Mouse (Mus musculus) thymus, postnatal 4 days (tissue): Measurements from ENCODE around the gene Celf5.

Experiments used
- DNase-seq: peaks from one replicate; pipeline ENCODE4 v3.0.0; 2021

The Celf5 gene

GRCm38 (mm10) chr10:81425236-81425850 is 57.2 kb downstream of the Celf5 start:
- DNase-seq, result peak; percentile 12

- DNase-seq, result peak; percentile 16
Measured at GRCm38 (mm10) chr10:81424246-81425051, 58.1 kb downstream of the Celf5 start.

DNA sequence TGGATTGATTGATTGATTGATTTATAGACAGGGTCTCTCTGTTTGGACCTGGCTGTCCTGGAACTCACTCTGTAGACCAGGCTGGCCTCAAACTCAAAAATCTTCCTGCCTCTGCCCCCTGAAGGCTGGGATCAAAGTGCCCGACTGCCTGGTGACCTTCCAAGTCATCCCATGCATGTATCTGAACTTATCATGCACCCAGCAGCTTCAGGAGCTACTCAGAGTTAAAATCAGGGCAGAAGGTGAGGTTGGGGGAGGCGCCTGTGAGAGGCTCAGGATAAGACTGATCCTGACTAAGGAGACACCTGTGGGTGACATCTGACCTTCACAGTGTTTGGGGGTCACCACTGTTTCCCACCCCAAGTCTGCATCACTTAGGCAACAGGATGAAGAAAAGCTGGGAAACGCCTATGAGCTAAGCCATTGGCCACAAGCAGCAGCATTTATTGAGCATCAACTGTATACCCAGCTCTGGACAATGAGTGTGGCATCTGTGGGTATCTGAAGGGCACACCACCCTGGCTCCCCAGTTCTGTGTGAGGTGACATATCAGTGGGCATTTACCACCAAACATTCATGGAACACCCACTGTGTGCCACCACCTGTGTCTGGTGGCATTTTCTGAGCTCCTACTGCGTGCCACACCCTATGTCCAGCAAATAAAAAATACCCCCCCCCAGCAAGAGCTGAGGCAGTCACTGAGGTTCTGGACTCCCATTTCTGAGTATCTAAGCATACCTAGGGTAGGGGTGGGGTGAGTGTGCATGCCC is 58.8 kb downstream of the Celf5 start:
- no peak for DNase-seq

GRCm38 (mm10) chr10:81422661-81423217 is 59.8 kb downstream of the Celf5 start:
- no peak for DNase-seq

DNA sequence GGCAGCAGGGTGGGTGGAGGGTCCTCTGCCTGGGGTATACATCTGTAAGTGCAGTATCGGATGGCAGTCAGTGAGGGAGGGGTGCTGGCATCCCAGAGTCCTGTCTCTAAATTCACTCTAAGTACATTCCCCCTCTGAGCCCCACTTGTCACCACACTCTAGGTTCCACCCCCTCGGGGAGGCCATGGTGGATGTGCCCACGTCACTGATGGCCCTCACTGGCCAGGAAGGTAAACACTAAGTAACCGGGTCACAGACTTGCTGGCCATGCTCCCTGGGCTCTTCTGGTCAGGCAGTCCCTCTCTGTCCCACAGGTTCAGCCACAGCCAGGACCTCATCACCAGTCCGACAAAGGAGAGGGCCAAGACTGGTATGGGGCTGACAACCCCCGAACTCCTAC is 60.3 kb downstream of the Celf5 start:
- peak; percentile 6 for DNase-seq

- no peak for DNase-seq
Measured at GRCm38 (mm10) chr10:81421797-81422100, 60.8 kb downstream of the Celf5 start.

GRCm38 (mm10) chr10:81421041-81421796 is 61.3 kb downstream of the Celf5 start:
- no peak for DNase-seq

GRCm38 (mm10) chr10:81420191-81420767 is 62.2 kb downstream of the Celf5 start:
- DNase-seq, result peak; percentile 4

GRCm38 (mm10) chr10:81419111-81419928 is 63.2 kb downstream of the Celf5 start:
- DNase-seq, result peak; percentile 5

DNA sequence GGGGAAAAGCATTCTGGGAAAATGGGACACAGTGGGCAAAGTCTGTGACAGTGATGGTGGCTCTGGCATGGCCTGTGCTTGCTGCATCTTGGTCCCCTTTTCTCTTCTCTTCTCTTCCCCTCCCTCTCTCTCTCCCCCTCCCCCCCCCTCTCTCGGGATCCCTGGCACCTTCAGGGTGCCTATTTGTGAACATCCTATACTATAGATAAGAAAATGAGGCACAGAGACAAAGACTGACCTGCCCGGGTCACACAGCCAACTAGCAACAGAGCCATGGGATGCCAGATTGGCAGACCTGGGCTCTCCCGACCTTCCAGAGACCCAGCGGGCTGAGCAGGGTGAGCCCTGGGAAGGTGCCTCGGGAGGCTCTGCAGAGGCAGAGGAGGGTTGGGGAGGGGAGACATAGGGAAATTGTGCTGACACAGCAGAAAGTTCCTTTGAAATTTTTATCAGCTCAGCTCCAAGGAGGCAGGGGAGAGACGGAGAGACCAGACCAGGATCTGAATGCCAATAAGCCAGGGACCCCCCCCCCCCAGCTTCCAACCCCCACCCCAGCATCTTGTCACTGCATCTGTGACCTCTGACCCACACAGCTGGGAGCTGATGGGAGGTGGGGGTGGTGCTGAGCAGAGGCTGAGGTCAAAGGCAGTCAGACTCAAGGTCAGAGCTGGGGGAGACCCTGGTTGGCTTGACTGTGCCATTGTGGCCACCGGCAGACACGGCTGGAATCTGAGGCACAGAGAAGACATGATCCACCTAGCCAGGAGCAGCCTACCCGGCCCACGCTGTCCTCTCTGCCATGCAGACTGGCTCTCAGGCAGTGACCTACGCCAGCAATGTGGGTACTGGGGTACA is 64.1 kb downstream of the Celf5 start:
- peak; percentile 6 for DNase-seq

DNA sequence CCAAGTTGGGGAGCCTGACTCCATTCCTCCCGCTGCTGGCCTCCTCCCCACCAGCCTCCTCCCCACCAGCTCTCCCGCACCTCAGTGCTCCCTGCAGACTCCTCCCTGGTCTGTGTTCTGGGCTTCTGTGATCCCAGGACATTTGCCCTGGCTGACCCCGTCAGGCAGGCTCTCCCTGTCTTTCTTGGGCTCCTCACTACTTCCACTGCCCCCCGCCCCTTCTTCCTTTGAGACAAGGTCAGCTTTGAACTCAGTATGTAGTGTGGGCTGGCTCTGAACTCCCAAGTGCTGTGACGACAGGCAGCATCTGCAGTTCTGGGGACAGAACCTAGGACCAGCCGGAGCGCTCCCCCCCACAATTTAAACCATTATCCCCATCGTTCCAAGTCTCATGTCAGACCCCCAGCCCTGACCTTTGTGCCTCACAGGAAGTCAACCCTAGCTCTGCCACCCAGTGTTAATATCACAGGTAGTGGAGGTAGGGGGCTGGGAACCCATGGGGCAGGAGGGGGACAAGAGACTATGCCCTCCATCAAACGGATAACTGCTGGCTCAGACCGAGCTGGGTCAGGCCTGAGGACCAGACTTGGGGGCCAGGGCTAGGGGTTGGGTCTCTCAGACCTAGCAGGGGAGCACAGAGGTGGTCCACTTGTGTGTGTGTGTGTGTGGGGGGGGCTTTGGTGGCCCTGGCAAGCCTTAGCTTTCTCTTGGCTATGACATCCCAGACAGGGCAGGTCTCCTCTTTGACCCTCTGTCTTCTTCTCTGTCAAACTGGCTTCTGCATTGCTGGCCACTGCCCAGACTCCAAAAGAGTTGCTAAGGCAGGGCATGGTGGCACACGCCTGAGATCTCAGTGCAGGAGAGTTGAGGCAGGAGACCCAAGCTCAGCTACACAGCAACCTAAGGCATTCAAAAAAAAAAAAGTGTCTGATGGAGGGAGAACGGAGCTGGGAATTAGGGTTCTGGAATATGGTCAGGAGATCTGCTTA is 65.0 kb downstream of the Celf5 start:
- no peak for DNase-seq

DNA sequence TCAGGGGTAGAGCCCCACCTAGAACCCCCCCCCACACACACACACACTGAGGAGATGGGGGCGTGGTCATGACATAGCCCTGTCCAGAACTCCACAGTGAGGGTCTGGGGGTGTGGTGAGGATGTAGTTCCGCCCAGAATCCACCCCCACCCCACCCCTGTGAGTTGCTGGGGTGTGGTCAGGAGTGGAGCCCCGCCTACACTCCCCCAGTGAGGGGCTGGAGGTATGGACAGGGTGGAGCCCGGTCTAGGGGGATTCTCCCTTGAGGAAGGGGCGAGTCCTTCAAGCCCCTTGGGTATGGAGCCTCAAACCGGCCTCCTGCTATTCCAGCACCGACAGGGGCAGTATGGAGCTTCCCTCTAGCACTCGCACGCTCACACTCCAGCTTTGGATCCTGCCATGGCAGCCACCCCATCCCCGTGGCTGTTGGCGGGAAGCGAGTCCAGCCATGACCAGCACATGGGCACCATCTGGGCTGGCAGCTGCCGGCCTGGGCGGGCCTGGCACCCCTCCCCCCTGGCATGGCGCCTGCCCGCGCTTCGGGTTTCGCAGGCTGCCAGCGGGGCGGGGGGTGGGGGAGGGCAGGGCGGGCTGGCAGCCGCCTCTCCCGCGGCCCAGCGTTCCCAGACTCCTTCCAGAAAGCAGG is 65.8 kb downstream of the Celf5 start:
- peak; percentile 62 for DNase-seq

DNA sequence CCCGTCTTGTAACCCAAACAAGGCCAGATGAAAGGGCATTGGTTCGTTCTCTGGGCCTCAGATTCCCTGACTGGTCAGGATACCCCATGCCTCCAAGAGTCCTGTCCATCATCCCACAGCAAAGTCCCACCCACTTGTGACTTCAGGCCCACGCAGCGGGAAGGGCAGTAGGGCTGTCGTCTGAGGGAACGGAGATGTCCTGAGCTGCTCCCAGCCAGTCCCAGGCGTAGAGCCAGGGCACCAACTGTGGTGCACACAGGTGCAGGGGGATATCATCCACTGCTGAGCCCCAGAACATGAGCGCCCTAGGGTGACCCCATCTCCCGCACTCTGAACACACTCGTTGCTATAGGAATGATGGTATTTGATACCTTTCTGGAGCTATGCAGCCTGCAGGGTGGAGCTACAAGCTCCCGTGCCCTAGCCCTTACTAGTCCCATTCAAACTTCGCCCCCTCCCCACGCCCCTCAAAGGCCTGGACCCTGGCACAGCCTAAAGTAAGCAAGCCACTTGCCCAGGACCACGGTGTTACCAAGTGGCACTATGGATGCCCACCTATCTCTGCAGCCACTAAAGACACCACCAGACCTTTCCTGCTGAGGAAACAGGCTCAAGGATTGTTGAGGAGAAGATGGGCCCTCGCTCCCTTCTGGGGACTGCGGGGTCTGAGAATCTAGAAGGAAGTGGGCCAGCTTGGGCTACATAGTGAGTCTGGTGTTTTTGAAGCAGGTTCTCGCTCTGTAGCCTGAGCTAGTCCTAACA is 66.8 kb downstream of the Celf5 start:
- DNase-seq, result no peak

DNA sequence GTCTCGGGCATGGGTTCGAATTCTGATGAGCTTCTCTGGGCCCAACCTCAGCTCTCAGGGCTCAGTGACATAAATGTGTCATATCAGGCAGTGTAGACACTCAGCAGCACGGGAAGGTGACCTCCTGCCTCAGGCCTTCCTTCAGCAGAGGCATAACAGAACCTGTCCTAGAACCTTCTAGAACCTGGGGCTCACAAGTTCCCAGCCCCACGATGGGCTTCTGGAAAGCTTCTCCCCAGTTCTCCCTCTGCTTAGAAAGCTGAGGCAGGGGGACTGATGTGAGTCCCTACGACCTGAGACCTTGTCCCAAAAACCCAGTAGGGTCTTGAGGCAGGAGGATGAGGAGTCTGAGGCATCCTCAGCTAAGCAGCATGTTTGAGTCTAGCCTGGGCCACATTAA is 67.4 kb downstream of the Celf5 start:
- DNase-seq, result no peak

GRCm38 (mm10) chr10:81414682-81415081 is 67.8 kb downstream of the Celf5 start:
- DNase-seq, result no peak

DNA sequence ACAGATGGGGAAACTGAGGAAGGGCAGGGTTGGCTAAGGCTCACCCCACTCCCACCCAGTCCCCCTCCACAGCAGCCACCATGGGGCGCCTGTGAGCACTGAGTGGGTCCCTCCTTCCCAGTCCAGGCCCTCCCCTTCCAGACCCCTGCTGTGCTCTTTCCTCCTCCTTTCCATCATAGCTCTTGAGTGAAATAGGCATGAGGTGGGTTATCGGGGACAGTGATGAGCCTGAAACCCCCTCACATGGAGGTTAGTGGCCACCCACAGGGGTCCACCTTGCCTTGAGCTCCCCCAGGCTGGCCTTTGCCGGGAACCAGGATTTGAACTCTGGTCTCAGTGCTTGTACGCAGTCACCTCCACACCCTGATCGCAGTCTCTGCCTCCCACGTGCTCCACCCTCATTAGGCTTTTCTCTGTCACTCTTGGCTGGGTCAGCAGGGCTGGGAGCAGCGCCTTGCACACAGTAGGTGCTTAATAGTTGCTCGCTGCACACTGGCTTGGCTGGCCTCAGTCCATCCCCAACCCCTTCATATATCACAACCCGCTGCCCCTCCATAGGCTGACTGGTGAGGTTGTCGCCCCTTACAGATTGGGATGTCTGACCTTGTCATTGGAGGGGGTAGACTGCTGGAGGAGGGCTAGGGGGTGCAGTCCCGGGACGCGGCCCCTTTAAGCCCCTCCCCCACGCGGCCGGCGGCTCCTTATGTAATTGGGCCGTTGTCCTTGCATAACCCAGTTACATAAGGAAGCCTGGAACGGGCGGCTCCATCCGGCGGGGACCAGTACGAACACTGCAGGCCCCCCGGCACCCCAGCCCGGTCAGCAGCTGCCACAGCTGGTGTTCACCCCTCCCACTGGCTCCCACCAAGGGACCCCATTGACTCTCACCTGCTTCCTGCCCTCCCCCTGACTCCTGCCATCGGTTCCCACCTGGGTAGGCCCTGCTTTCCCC is 68.9 kb downstream of the Celf5 start:
- peak; percentile 55 for DNase-seq
